Mouse (Mus musculus) cortical plate, adult 2 months (tissue): ENCODE results near the gene G0s2.

ENCODE experiments used
- CTCF ChIP-seq: fragments of 200-500 bp; IDR thresholded peaks from 2 replicates; pipeline ENCODE4 v1.5.1; 2011; ENCODE audit warnings: mild to moderate bottlenecking, control low read depth, low read length; ENCODE audit not compliant: insufficient read depth; ENCODE audit errors: extremely low read depth
- POLR2A ChIP-seq: fragments of 200-500 bp; IDR thresholded peaks from 2 replicates; pipeline ENCODE4 v1.6.1; 2011; ENCODE audit warnings: mild to moderate bottlenecking, low read length, control low read depth; ENCODE audit not compliant: insufficient read depth; ENCODE audit errors: extremely low read depth

- TF ChIP-seq POLR2A, result no peak
- no peak for TF ChIP-seq CTCF
These were observed 44.1 kb upstream of the G0s2 start for GRCm38 (mm10) chr1:193317159-193317559.
